Comparison of ENCODE assay signal across 18 mouse cellular contexts in genomic region chr1:24267022-24267421, GRCm38 (mm10).
"Had no signal": no experiment of that assay in that cellular context is flagged by ENCODE, and none has a peak within 500 bp of the region (broad histone marks: within the 10 kb centered on the region; RNA-seq: fewer than 3 reads in every experiment).

No protein-coding gene starts in this region.

- H3K4me2 ChIP-seq: liver, embryonic 13.5 days; liver, embryonic 15.5 days; lung, embryonic 15.5 days; midbrain, embryonic 15.5 days; neural tube, embryonic 12.5 days; stomach, embryonic 15.5 days had no signal

- DNase-seq: liver, embryonic 13.5 days; liver, postnatal 0 days; lung, adult 2 months; lung, postnatal 14 days; lung, postnatal 36 days; right cerebral cortex, postnatal 14 days; thymus, adult 2 months; thymus, postnatal 25 days; thymus, postnatal 4 days had no signal

- H3K4me3 ChIP-seq: liver, embryonic 13.5 days; liver, embryonic 15.5 days; lung, embryonic 15.5 days; megakaryocyte, embryonic 14.5 days; midbrain, embryonic 15.5 days; neural tube, embryonic 12.5 days; stomach, embryonic 15.5 days had no signal

- H3K36me3 ChIP-seq: liver, embryonic 13.5 days; liver, embryonic 15.5 days; lung, embryonic 15.5 days; midbrain, embryonic 15.5 days; neural tube, embryonic 12.5 days; stomach, embryonic 15.5 days had no signal

- H3K9me3 ChIP-seq: liver, embryonic 13.5 days; liver, embryonic 15.5 days; lung, embryonic 15.5 days; midbrain, embryonic 15.5 days; neural tube, embryonic 12.5 days; stomach, embryonic 15.5 days had no signal

- H3K9ac ChIP-seq: liver, embryonic 13.5 days; liver, embryonic 15.5 days; liver, postnatal 0 days; lung, embryonic 15.5 days; midbrain, embryonic 15.5 days; neural tube, embryonic 12.5 days; stomach, embryonic 15.5 days had no signal

- H3K4me1 ChIP-seq: liver, embryonic 13.5 days; liver, embryonic 15.5 days; lung, embryonic 15.5 days; megakaryocyte, embryonic 14.5 days; midbrain, embryonic 15.5 days; neural tube, embryonic 12.5 days; stomach, embryonic 15.5 days had no signal

- H3K27me3 ChIP-seq: liver, embryonic 13.5 days; liver, embryonic 15.5 days; lung, embryonic 15.5 days; megakaryocyte, embryonic 14.5 days; midbrain, embryonic 15.5 days; neural tube, embryonic 12.5 days; stomach, embryonic 15.5 days had no signal

- H3K27ac ChIP-seq: liver, embryonic 13.5 days; liver, embryonic 15.5 days; lung, embryonic 15.5 days; macrophage; midbrain, embryonic 15.5 days; neural tube, embryonic 12.5 days; stomach, embryonic 15.5 days; stomach, postnatal 0 days had no signal

- ATAC-seq: liver, postnatal 0 days; lung, postnatal 0 days; midbrain, embryonic 15.5 days had no signal
